Mouse (Mus musculus) G1E (cell line): ENCODE data around the gene Vac14. TPM values are rescaled to one million over a fixed set of nuclear protein-coding genes. Genes with fewer than 3 reads are reported as not detected.

ENCODE experiments used
- ATAC-seq: 2 replicates; pipeline ENCODE4 v1.8.0; 2016; ENCODE audit warnings: mild to moderate bottlenecking; ENCODE audit not compliant: insufficient number of reproducible peaks, poor library complexity, low FRiP score, severe bottlenecking; ENCODE audit errors: extremely low read depth
- DNase-seq: peaks from one replicate; pipeline ENCODE4 v3.0.0; 2012; ENCODE audit warnings: low spot score
- H3K27me3 ChIP-seq: 2 replicates; pipeline ENCODE4 v1.6.1; 2012; ENCODE audit warnings: mild to moderate bottlenecking, low read length, inconsistent platforms; ENCODE audit not compliant: insufficient read depth
- H3K36me3 ChIP-seq: replicated peaks from 2 replicates; pipeline ENCODE3; 2012; ENCODE audit warnings: mild to moderate bottlenecking, inconsistent platforms
- H3K4me1 ChIP-seq: 2 replicates; pipeline ENCODE4 v1.6.1; 2012; ENCODE audit warnings: low read depth, low read length, inconsistent platforms, mixed read lengths; ENCODE audit not compliant: insufficient read depth
- H3K4me3 ChIP-seq: 2 replicates; pipeline ENCODE4 v1.5.1; 2012; ENCODE audit warnings: low read depth, mild to moderate bottlenecking, inconsistent platforms, low read length, moderate library complexity, mixed read lengths
- H3K9me3 ChIP-seq: replicated peaks from 2 replicates; pipeline ENCODE4 v1.6.1; 2012; ENCODE audit warnings: inconsistent platforms
- CTCF ChIP-seq: IDR thresholded peaks from 2 replicates; pipeline ENCODE4 v1.5.1; 2012; ENCODE audit warnings: low read depth, low read length, inconsistent platforms, mixed read lengths
- GATA1 ChIP-seq: IDR thresholded peaks from 2 replicates; pipeline ENCODE4 v1.6.1; 2012; ENCODE audit warnings: borderline replicate concordance, low read length, inconsistent platforms, mixed read lengths
- GATA2 ChIP-seq: IDR thresholded peaks from 2 replicates; pipeline ENCODE4 v1.6.1; 2012; ENCODE audit warnings: low read depth, low read length, inconsistent platforms, borderline replicate concordance
- POLR2AphosphoS5 ChIP-seq: IDR thresholded peaks from 2 replicates; pipeline ENCODE4 v1.6.1; 2012; ENCODE audit warnings: low read depth, low read length, inconsistent platforms; ENCODE audit not compliant: insufficient replicate concordance
- TAL1 ChIP-seq: conservative IDR thresholded peaks from 2 replicates; pipeline ENCODE4 v1.6.1; 2012; ENCODE audit warnings: low read depth, low read length, inconsistent platforms, mixed read lengths
- polyA plus RNA-seq: library from polyadenylated mRNA; stranded (reverse); fragments of >175 nt; gene quantifications from 2 replicates; pipeline ENCODE4 v1.2.3, GENCODE M21; 2012
- total RNA-seq, 2 experiments: library from RNA; stranded (forward) in 1 of 2; stranded (reverse) in 1 of 2; fragments of 200-1000 nt in 1 of 2; fragments of >200 nt in 1 of 2; fragmentation: Nextera tagmentation in 1 of 2; gene quantifications; 2 replicates each; pipeline ENCODE4 v1.2.3; 2014 to 2017

Vac14 gene
- total and polyA plus RNA-seq, 3 experiments, result 25.7 to 70.1 (median 52.1) TPM

DNA sequence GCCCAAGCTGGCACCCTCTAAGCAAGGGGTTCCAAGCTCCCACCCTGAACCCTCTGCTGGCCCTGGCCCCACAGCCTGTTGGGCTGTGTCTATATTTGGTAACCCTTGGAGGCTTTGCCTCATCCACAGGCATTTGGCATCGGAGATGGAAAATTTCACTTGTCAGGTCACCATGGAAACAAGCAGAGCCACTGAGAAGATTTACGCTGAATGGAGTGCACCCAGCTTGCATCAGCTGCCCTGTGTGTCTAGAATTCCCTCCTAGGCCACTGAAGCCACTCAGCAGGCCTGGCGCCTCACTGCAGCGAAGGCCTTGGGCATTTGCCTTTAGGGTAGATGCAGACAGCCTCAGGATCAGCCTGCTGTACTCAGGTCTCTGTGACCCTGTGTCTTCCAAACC, 97.7 kb downstream of the Vac14 start:
- Histone ChIP-seq H3K36me3 (peaks cover 98% of the 10 kb centered on the region), H3K27me3 (peaks cover 8% of the 10 kb centered on the region)
- no peak for ATAC-seq

DNA sequence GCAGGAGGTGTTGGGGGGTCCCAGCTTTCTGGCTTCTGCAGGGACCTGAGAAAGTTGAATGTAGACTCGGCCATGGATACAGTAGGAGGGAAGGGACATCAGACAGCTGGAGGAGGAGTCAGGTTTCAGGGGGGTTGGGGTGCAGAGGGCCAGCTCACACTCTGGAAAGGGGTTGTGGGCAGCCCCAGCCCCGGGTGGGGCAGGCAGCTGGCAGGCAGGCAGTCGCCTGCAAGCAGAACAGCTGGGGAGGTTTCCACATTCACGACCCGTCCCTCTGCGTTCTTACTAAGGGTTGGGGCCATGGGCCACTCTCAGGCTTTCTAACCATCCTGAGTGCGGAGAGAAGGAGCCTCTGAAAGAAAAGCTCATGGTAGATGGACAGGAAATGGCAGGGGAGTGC, 98.7 kb downstream of the Vac14 start:
- ATAC-seq (no peak), DNase-seq (no peak)
- Histone ChIP-seq H3K9me3 (no peaks in the 10 kb centered on the region), H3K4me3 (no peak overlapping the region), H3K4me1 (peaks cover 10% of the 10 kb centered on the region), H3K36me3 (peaks cover 87% of the 10 kb centered on the region), H3K27me3 (peaks cover 13% of the 10 kb centered on the region)
- TF ChIP-seq GATA1 (no peak), POLR2AphosphoS5 (no peak), CTCF (no peak), TAL1 (no peak), GATA2 (no peak)

More for the DNA sequence above, 97.7 kb downstream of the Vac14 start:
- TF ChIP-seq GATA2 (no peak), TAL1 (no peak), POLR2AphosphoS5 (no peak), CTCF (no peak), GATA1 (no peak)
- Histone ChIP-seq H3K4me1 (peaks cover 3% of the 10 kb centered on the region; the same call in 1 of the 2 replicates), H3K4me3 (no peak overlapping the region), H3K9me3 (no peaks in the 10 kb centered on the region)
- no peak for DNase-seq

DNA sequence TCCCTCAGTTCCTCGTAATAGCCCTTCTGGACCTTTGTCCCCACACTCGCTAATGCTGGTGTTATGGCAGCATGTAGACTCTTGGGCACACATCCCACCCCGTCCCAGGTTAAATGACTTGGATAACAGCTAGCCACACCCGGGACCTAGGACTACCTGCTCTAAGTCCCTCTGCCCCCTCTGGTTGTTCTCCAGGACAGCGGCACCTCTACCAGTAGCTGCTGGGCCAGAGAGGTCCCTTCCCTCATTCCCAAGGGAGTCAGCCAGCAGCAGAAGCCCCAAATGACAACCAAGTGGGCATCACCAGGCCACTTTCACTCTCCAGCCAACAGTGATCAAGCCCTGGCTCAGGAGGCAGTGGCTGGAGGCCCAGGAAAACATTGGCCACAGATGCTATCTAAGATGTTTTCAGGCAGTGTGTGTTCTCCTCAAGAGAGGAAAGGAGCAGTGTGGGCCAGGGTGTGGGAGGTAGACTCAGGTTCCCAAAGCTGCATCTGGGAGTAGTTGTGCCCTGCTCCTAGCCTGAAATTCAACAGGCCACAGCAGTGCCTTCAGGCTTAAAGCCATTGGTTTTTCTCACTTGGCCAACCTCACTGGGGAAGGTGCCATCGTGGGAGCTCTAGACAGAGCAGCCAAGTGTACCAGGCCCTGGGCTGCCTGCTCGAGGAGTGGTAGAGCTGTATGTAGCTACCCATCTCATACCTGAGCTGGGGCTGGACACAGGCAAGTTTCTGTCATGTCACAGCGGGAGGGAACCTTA, 100.0 kb downstream of the Vac14 start:
- DNase-seq, result no peak
- H3K36me3 ChIP-seq, result peaks cover 75% of the 10 kb centered on the region
- H3K27me3 ChIP-seq, result peaks cover 23% of the 10 kb centered on the region
- peaks cover 15% of the 10 kb centered on the region for H3K4me1 ChIP-seq
- no peak for ATAC-seq
- TF ChIP-seq GATA2, result no peak
- TF ChIP-seq POLR2AphosphoS5, result no peak
- TF ChIP-seq CTCF, result no peak
- TF ChIP-seq TAL1, result no peak
- TF ChIP-seq GATA1, result no peak
- H3K9me3 ChIP-seq, result no peaks in the 10 kb centered on the region
- no peak overlapping the region for H3K4me3 ChIP-seq

DNA sequence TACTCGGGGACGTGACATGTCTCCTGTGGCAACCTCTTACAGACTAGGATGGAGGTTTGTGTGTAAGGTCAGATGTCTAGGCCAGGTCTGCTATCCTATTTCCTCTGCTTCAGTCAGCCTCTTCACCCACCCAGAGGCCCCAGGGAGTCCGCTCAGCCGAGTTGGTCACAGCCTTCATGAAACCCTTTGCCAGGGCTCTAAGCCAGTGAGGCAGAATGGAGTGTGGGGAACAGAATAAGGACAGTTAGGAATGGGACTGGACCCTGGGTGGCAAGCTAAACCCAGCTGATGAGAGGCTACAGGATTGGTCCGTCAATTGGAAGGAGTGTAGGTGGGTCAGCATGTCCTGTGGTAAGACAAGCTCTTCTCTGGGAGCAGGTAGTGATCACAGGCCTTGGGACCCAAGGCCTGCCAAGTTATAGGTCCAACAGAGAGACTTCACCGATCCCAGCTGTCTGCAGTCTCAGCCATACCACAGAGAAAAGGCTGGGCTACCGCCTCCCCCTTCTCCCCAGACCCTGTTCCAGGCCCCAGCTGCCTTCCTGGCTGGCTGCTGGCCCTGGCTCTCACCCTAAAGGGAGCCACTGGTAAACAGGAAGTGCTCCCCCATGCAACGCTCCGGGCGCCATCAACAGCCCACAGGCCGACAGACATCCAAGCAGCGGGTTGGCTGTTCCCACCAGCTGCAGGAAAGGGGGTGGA, 100.7 kb downstream of the Vac14 start:
- H3K4me1 ChIP-seq, result peaks cover 15% of the 10 kb centered on the region
- H3K36me3 ChIP-seq, result peaks cover 68% of the 10 kb centered on the region
- TF ChIP-seq POLR2AphosphoS5 (no peak), GATA2 (no peak), GATA1 (no peak), CTCF (no peak), TAL1 (no peak)
- H3K9me3 ChIP-seq, result no peaks in the 10 kb centered on the region
- peaks cover 31% of the 10 kb centered on the region for H3K27me3 ChIP-seq
- DNase-seq, result no peak
- H3K4me3 ChIP-seq, result no peak overlapping the region
- ATAC-seq, result no peak

DNA sequence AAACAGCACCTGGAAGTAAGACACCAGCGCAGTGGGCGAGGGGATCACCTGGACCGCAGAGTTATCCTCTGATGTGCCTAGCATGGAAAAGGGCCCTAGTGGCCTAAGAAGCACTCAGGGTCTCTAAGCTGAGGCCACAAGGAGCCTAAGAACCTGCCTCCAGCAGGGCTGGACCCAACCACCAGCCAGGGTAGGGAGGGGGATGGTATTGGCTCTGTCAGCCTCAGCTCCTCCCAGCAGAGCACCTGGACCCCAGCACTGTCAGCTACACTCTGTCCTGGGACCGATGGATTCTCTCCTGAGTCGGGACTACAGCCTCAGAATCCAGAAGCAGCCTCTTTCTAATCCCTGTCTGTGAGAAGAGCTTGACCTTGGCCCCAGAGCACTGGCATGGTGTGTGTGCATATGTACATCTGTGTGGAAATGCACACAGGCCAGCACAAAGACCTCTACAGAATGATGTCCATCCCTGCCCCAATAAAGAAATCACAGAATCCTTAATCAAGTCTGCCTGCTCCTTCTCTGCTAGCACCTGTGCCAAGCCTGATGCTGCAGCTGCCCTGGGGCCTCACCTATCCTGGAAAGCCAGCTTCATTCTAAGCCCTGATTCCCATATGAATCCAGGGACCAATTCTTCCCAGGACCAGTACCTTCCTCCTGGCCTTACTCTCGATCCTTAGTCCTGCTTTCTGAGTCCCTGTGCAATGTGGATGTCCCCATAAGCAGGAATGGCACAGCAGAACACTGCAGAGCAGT, 101.7 kb downstream of the Vac14 start:
- ATAC-seq, result no peak
- Histone ChIP-seq H3K27me3 (peaks cover 36% of the 10 kb centered on the region), H3K36me3 (peaks cover 58% of the 10 kb centered on the region), H3K4me3 (no peak overlapping the region), H3K9me3 (no peaks in the 10 kb centered on the region), H3K4me1 (peaks cover 15% of the 10 kb centered on the region)
- TF ChIP-seq GATA2 (no peak), TAL1 (no peak), POLR2AphosphoS5 (no peak)
- DNase-seq, result no peak
